Mouse (Mus musculus): ENCODE results near the gene Sult1b1. TPM values are rescaled to one million over a fixed set of nuclear protein-coding genes. Genes with fewer than 3 reads are reported as not detected.
"Not testable (repeated sequence)": the region's sequence is repeated elsewhere in the genome, so short reads cannot be mapped to it uniquely, and the experiment has no call there.

Gene Sult1b1
- total and polyA plus RNA-seq, 3 experiments, result 0.16 TPM; not detected in 2

DNA sequence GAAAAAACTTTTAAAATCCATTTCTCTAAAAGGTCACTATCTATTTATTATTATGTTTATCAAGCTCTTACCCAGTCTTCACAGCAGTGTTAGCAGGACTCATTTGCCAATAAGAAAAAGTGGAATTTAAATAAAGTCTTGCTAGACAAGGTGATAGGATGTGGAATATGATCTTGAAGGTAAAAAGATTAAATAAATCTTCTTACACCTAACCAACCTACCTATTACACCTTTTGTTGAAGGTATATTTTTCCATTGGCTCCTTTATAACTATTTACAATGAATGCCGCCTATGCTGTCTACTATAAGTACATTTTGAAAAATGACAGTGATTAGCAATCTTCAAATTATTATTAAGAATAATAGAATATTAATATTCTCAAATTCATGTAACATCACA is 47.2 kb downstream of the Sult1b1 start, which contains the start of gene Ugt2a1:
Gene Ugt2a1, minus strand, starts transcription at position 101 of the 400 bp plus-strand sequence.
- no peaks in the 10 kb centered on the region for H3K79me2 ChIP-seq (replicated peaks; ENCODE audit: control insufficient read depth, insufficient read depth, low read length)
- H3K4me1 ChIP-seq (ENCODE audit: control insufficient read depth, insufficient read depth, low read length), result no peaks in the 10 kb centered on the region

GRCm38 (mm10) chr5:87486706-87487105 is 51.3 kb downstream of the Sult1b1 start, which contains the start of gene Gm43638:
Gm43638 (minus strand) TSS chr5:87486806.
- H3K27ac ChIP-seq; H3K79me2 ChIP-seq (replicated peaks; ENCODE audit: control insufficient read depth, insufficient read depth, low read length); H3K4me3 ChIP-seq; DNase-seq; H3K36me3 ChIP-seq (ENCODE audit: control insufficient read depth, insufficient read depth, low read length); intact Hi-C loops (cut with DNase I); H3K4me1 ChIP-seq (ENCODE audit: control insufficient read depth, insufficient read depth, low read length); H3K27me3 ChIP-seq (ENCODE audit: control insufficient read depth, insufficient read depth, low read length); H3K9ac ChIP-seq (ENCODE audit: low read depth, low read length): not testable (repeated sequence)
- WGBS, result 60% methylated on average over 1 of the region's 1 CpGs

More for the DNA sequence above, 47.2 kb downstream of the Sult1b1 start, which contains the start of gene Ugt2a1:
- no peak for DNase-seq
- H3K36me3 ChIP-seq (ENCODE audit: control insufficient read depth, insufficient read depth, low read length), result no peaks in the 10 kb centered on the region
- TF ChIP-seq CTCF (IDR thresholded peaks at IDR 0.05) (no peak), EP300 (IDR thresholded peaks at IDR 0.05; ENCODE audit: insufficient read depth, low read depth, low read length) (no peak), POLR2A (IDR thresholded peaks at IDR 0.05; ENCODE audit: insufficient read depth, low read depth, low read length) (no peak)
- no peak within 1 kb of the TSS for H3K27ac ChIP-seq
- H3K4me3 ChIP-seq, result no peak within 1 kb of the TSS
- no peak within 1 kb of the TSS for H3K9ac ChIP-seq (ENCODE audit: low read depth, low read length)
- WGBS, result 65% methylated on average over 1 of the region's 1 CpGs
- intact Hi-C loops (cut with DNase I), result no loop called here
- H3K27me3 ChIP-seq (ENCODE audit: control insufficient read depth, insufficient read depth, low read length), result no peaks in the 10 kb centered on the region

DNA sequence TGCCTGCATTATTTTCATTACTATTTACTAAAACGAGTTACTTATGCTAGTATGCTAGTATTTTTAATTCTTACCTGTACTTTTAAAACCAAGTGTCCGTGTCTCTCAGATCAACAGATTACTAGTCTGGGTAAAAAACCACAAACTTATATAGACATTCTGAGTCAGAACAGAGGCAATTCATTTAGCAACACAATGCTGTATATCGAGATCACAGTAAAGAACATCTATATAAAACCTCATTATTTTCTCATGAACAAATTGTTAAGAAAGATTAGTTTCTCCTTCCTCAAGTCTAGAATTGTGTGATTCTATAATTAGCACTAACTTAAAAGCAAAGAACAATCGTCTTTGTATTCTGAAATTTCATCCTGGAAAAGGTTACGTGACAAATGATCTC is 55.8 kb downstream of the Sult1b1 start, which contains the start of gene Ugt2a2:
Gene Ugt2a2, minus strand, starts transcription at position 101 of the 400 bp plus-strand sequence.
- DNase-seq, result no peak
- TF ChIP-seq EP300 (IDR thresholded peaks at IDR 0.05; ENCODE audit: insufficient read depth, low read depth, low read length), result no peak
- no peak for TF ChIP-seq POLR2A (IDR thresholded peaks at IDR 0.05; ENCODE audit: insufficient read depth, low read depth, low read length)
- no peak for TF ChIP-seq CTCF (IDR thresholded peaks at IDR 0.05)
- intact Hi-C loops (cut with DNase I), result no loop called here
- Histone ChIP-seq H3K79me2 (replicated peaks; ENCODE audit: control insufficient read depth, insufficient read depth, low read length) (no peaks in the 10 kb centered on the region), H3K9ac (ENCODE audit: low read depth, low read length) (no peak within 1 kb of the TSS), H3K27ac (no peak within 1 kb of the TSS), H3K27me3 (ENCODE audit: control insufficient read depth, insufficient read depth, low read length) (no peaks in the 10 kb centered on the region), H3K36me3 (ENCODE audit: control insufficient read depth, insufficient read depth, low read length) (no peaks in the 10 kb centered on the region), H3K4me3 (no peak within 1 kb of the TSS), H3K4me1 (ENCODE audit: control insufficient read depth, insufficient read depth, low read length) (no peaks in the 10 kb centered on the region)
- WGBS, result 63% methylated on average over 5 of the region's 5 CpGs

Other genes with a start within 250 kb of the Sult1b1 start
- gene Ugt2a3, start 201.0 kb downstream of the Sult1b1 start, total RNA-seq (2021), result not detected
- 0.06 TPM in 1 of 2 replicates, not detected in the other for gene Ugt2a3, start 201.0 kb downstream of the Sult1b1 start, polyA plus RNA-seq (2012; rRNA removed)
- gene Ugt2b38, start 114.0 kb downstream of the Sult1b1 start, total RNA-seq (2021), result not detected
- gene Ugt2b38, start 114.0 kb downstream of the Sult1b1 start, polyA plus RNA-seq (2012; rRNA removed), result not detected in 2 replicates
- not detected for gene Ugt2a2, start 55.9 kb downstream of the Sult1b1 start, total RNA-seq (2021)
- not detected in 2 replicates for gene Ugt2a2, start 55.9 kb downstream of the Sult1b1 start, polyA plus RNA-seq (2012; rRNA removed)
- gene Gm43638, start 51.4 kb downstream of the Sult1b1 start, total RNA-seq (2021), result not detected
- gene Gm43638, start 51.4 kb downstream of the Sult1b1 start, polyA plus RNA-seq (2012; rRNA removed), result not detected in 2 replicates
- not detected for gene Ugt2a1, start 47.3 kb downstream of the Sult1b1 start, total RNA-seq (2021)
- not detected in 2 replicates for gene Ugt2a1, start 47.3 kb downstream of the Sult1b1 start, polyA plus RNA-seq (2012; rRNA removed)
- gene Sult1d1, start 30.8 kb upstream of the Sult1b1 start, total RNA-seq (2021), result not detected
- gene Sult1d1, start 30.8 kb upstream of the Sult1b1 start, polyA plus RNA-seq (2012; rRNA removed), result 0.61 TPM in 1 of 2 replicates, not detected in the other
- gene Sult1e1, start 53.4 kb upstream of the Sult1b1 start, total RNA-seq (2021), result not detected
- gene Sult1e1, start 53.4 kb upstream of the Sult1b1 start, polyA plus RNA-seq (2012; rRNA removed), result not detected in 2 replicates
- not detected for gene Csn1s1, start 128.0 kb upstream of the Sult1b1 start, total RNA-seq (2021)
- not detected in 2 replicates for gene Csn1s1, start 128.0 kb upstream of the Sult1b1 start, polyA plus RNA-seq (2012; rRNA removed)
- not detected for gene Csn2, start 161.4 kb upstream of the Sult1b1 start, total RNA-seq (2021)
- gene Csn2, start 161.4 kb upstream of the Sult1b1 start, polyA plus RNA-seq (2012; rRNA removed), result not detected in 2 replicates
- not detected for gene Csn1s2a, start 236.4 kb upstream of the Sult1b1 start, total RNA-seq (2021)
- not detected in 2 replicates for gene Csn1s2a, start 236.4 kb upstream of the Sult1b1 start, polyA plus RNA-seq (2012; rRNA removed)